Mouse (Mus musculus) stomach, postnatal 0 days (tissue): ENCODE results near the gene Ppard. TPM values are rescaled to one million over a fixed set of nuclear protein-coding genes. Genes with fewer than 3 reads are reported as not detected.

Source experiments
- ATAC-seq: fragments of 200-750 bp; cut with Nextera tagmentation; 2 replicates; pipeline ENCODE4 v1.8.0; 2017; ENCODE audit not compliant: low FRiP score, low TSS enrichment
- DNase-seq: peaks from one replicate; pipeline ENCODE4 v3.0.0-alpha.2; 2016; ENCODE audit warnings: low spot score
- H3K27ac ChIP-seq: fragments of 300-500 bp; sonication (generic); replicated peaks from 2 replicates; pipeline ENCODE4 v1.5.1; 2014; ENCODE audit warnings: mild to moderate bottlenecking, control low read depth
- H3K27me3 ChIP-seq: fragments of 300-500 bp; sonication (generic); 2 replicates; pipeline ENCODE4 v1.6.1; 2014; ENCODE audit warnings: low read length; ENCODE audit not compliant: control insufficient read depth, insufficient read depth
- H3K36me3 ChIP-seq: fragments of 300-500 bp; sonication (generic); 2 replicates; pipeline ENCODE4 v1.6.1; 2014; ENCODE audit warnings: low read length, mixed read lengths; ENCODE audit not compliant: control insufficient read depth, insufficient read depth
- H3K4me1 ChIP-seq: fragments of 300-500 bp; sonication (generic); replicated peaks from 2 replicates; pipeline ENCODE4 v1.6.1; 2014; ENCODE audit warnings: antibody characterized with exemption; ENCODE audit not compliant: control insufficient read depth, insufficient read depth
- H3K4me2 ChIP-seq: fragments of 300-500 bp; sonication (generic); replicated peaks from 2 replicates; pipeline ENCODE4 v1.6.1; 2014; ENCODE audit warnings: low read depth, mild to moderate bottlenecking, control low read depth, moderate library complexity
- H3K4me3 ChIP-seq: fragments of 300-500 bp; sonication (generic); 2 replicates; pipeline ENCODE4 v1.5.1; 2014; ENCODE audit warnings: low read depth, low read length, control low read depth
- H3K9ac ChIP-seq: fragments of 300-500 bp; sonication (generic); 2 replicates; pipeline ENCODE4 v1.6.1; 2014; ENCODE audit warnings: mild to moderate bottlenecking, low read length, control low read depth, mixed read lengths
- H3K9me3 ChIP-seq: fragments of 300-500 bp; sonication (generic); 2 replicates; pipeline ENCODE4 v1.6.1; 2016; ENCODE audit warnings: low read length; ENCODE audit not compliant: control insufficient read depth
- CTCF ChIP-seq: IDR thresholded peaks from 2 replicates; pipeline ENCODE4 v1.5.1; 2016; ENCODE audit warnings: antibody characterized with exemption, low read depth, mild to moderate bottlenecking, moderate library complexity
- EP300 ChIP-seq: optimal IDR thresholded peaks from 2 replicates; pipeline ENCODE3; 2016; ENCODE audit warnings: antibody characterized with exemption
- WGBS: fragments of 180-500 bp; shearing (Covaris S2); extraction: QIAGEN DNeasy Blood & Tissue Kit; methylation state at CpG from one replicate; pipeline ENCODE4 v1.1.7; 2014; 5-methylcytosine and 5-hydroxymethylcytosine counted together
- polyA plus RNA-seq: library from polyadenylated mRNA; unstranded; fragments of >200 nt; fragmentation: Nextera tagmentation; extraction: Ambion mirVana; gene quantifications from 2 replicates; pipeline ENCODE4 v1.2.1, GENCODE M21; 2015

Ppard gene
- polyA plus RNA-seq, 1 experiment from 2014 or later: 3.4 TPM

- Histone ChIP-seq H3K9ac (no peak overlapping the region), H3K4me3 (no peak overlapping the region), H3K36me3 (no peaks in the 10 kb centered on the region), H3K4me1 (no peaks in the 10 kb centered on the region), H3K27ac (no peak overlapping the region), H3K9me3 (no peaks in the 10 kb centered on the region), H3K4me2 (no peak overlapping the region), H3K27me3 (no peaks in the 10 kb centered on the region)
- DNase-seq (no peak), ATAC-seq (no peak)
- WGBS: 82% methylated on average over 10 of the region's 10 CpGs
- no peak for TF ChIP-seq EP300
- no peak for TF ChIP-seq CTCF
These were observed 53.6 kb downstream of the Ppard start for GRCm38 (mm10) chr17:28286133-28286532.

- TF ChIP-seq CTCF (0 out of 2 replicates have a peak, but pooled peaks have one; percentile 7), EP300 (no peak)
- WGBS: 55% methylated on average over 5 of the region's 5 CpGs
- no peak for DNase-seq
- Histone ChIP-seq H3K36me3 (no peaks in the 10 kb centered on the region; the same call in 1 of the 2 replicates), H3K4me1 (no peaks in the 10 kb centered on the region), H3K27ac (no peak overlapping the region), H3K4me3 (no peak overlapping the region), H3K9ac (no peak overlapping the region), H3K9me3 (no peaks in the 10 kb centered on the region), H3K27me3 (no peaks in the 10 kb centered on the region), H3K4me2 (no peak overlapping the region)
- no peak for ATAC-seq
These were observed 54.5 kb downstream of the Ppard start for GRCm38 (mm10) chr17:28286964-28287363.

GRCm38 (mm10) chr17:28287578-28287977, 55.1 kb downstream of the Ppard start:
- Histone ChIP-seq H3K4me3 (no peak overlapping the region), H3K4me1 (no peaks in the 10 kb centered on the region), H3K36me3 (peaks cover 5% of the 10 kb centered on the region; the same call in 1 of the 2 replicates), H3K27ac (no peak overlapping the region), H3K4me2 (no peak overlapping the region), H3K9ac (no peak overlapping the region), H3K27me3 (no peaks in the 10 kb centered on the region), H3K9me3 (no peaks in the 10 kb centered on the region)
- WGBS: 53% methylated on average over 8 of the region's 8 CpGs
- no peak for TF ChIP-seq CTCF
- no peak for TF ChIP-seq EP300
- DNase-seq (no peak), ATAC-seq (0 out of 2 replicates have a peak, but pooled peaks have one; percentile 22)

- Histone ChIP-seq H3K4me2 (no peak overlapping the region), H3K27ac (no peak overlapping the region), H3K9ac (no peak overlapping the region), H3K27me3 (no peaks in the 10 kb centered on the region), H3K9me3 (no peaks in the 10 kb centered on the region), H3K36me3 (peaks cover 5% of the 10 kb centered on the region; the same call in 1 of the 2 replicates), H3K4me1 (no peaks in the 10 kb centered on the region), H3K4me3 (no peak overlapping the region)
- 57% methylated on average over 5 of the region's 5 CpGs for WGBS
- DNase-seq (no peak), ATAC-seq (no peak)
- TF ChIP-seq CTCF (peak; percentile 58), EP300 (no peak)
These were observed 55.5 kb downstream of the Ppard start for GRCm38 (mm10) chr17:28287980-28288379.

DNA sequence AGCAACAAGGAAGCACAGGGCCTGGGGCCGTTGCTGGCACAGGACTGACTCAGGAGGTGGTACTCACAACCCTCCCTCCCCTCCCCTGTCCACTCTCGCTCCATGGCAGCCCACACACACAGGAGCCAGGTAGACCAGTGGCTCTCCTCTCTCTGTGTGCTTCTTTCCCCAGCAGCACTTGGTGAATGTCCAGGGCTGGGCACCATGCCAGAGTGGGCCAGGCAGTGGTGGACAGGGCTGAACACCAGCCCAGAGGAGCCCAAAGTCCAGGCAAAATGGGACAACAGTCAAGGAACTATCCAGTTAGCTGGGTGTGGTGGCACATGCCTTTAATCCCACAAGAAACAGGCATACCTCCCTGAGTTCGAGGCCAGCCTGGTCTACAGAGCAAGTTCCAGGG, 57.8 kb downstream of the Ppard start:
- peaks cover 5% of the 10 kb centered on the region; the same call in 1 of the 2 replicates for H3K36me3 ChIP-seq
- peak; percentile 73 for ATAC-seq
- H3K4me3 ChIP-seq: no peak overlapping the region
- H3K27me3 ChIP-seq: no peaks in the 10 kb centered on the region
- H3K4me1 ChIP-seq: no peaks in the 10 kb centered on the region
- 59% methylated on average over 3 of the region's 3 CpGs for WGBS
- no peaks in the 10 kb centered on the region for H3K9me3 ChIP-seq
- H3K4me2 ChIP-seq: no peak overlapping the region
- peak; percentile 86 for DNase-seq
- no peak overlapping the region for H3K9ac ChIP-seq
- TF ChIP-seq CTCF: no peak
- TF ChIP-seq EP300: no peak
- peak overlapping the region; percentile 65 for H3K27ac ChIP-seq

DNA sequence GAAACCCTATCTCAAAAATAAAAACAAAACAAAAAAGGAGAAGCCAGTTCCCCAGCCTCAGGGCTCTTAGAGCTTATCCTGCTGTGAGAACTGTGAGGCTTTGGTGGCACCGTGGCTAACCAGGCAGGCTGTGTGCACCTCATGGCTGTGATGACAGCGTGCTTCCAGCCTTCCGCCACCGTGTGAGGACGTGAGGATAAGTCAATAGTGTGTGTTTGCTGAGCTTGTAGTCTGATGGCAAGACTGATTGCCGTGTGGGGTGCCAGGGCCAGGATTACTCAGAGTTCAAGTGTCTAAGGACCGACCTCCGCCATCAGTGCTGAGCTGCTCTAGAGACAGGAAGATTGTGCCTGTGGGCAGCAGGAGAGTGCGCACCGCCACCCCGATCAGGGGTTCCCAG, 58.2 kb downstream of the Ppard start:
- no peaks in the 10 kb centered on the region for H3K9me3 ChIP-seq
- no peak overlapping the region; the same call in 1 of the 2 replicates for H3K9ac ChIP-seq
- ATAC-seq (peak; percentile 80), DNase-seq (peak; percentile 70)
- WGBS: 59% methylated on average over 11 of the region's 11 CpGs
- TF ChIP-seq CTCF (no peak), EP300 (no peak)
- H3K27me3 ChIP-seq: no peaks in the 10 kb centered on the region
- no peak overlapping the region for H3K4me2 ChIP-seq
- peaks cover 5% of the 10 kb centered on the region for H3K36me3 ChIP-seq
- H3K4me3 ChIP-seq: no peak overlapping the region
- no peak overlapping the region for H3K27ac ChIP-seq
- H3K4me1 ChIP-seq: no peaks in the 10 kb centered on the region
